Mouse (Mus musculus) megakaryocyte-erythroid progenitor cell, adult 5 weeks (primary cell): Measurements from ENCODE around the gene Pax7. TPM values are rescaled to one million over a fixed set of nuclear protein-coding genes. Genes with fewer than 3 reads are reported as not detected.

Experiments used
- polyA plus RNA-seq: library from polyadenylated mRNA; stranded (reverse); fragments of >175 nt; gene quantifications from 2 replicates; pipeline ENCODE4 v1.2.3, GENCODE M21; 2012

The Pax7 gene
- polyA plus RNA-seq: 0.01 TPM in 1 of 2 replicates, not detected in the other

GRCm38 (mm10) chr4:139833036-139833634, at the start of gene Pax7:
Gene Pax7 (minus strand): TSS chr4:139833528.

Other genes starting within 250 kb of the Pax7 start
- not detected in 2 replicates for gene Gm21969, start 230.3 kb downstream of the Pax7 start, polyA plus RNA-seq
- gene Aldh4a1, start 210.7 kb downstream of the Pax7 start, polyA plus RNA-seq: 26.5 and 38.9 TPM in 2 replicates
- gene Tas1r2, start 180.0 kb downstream of the Pax7 start, polyA plus RNA-seq: 0.04 TPM in 2 replicates
- gene Klhdc7a, start 134.5 kb upstream of the Pax7 start, polyA plus RNA-seq: 0.02 TPM in 1 of 2 replicates, not detected in the other